Mouse (Mus musculus) c-Kit-negative CD71-positive TER-119-positive erythroid progenitor cells, embryonic 14.5 days (primary cell): Measurements from ENCODE around the gene Gif.

Experiments
- DNase-seq: peaks from one replicate; pipeline ENCODE4 v3.0.0-alpha.2; 2013; ENCODE audit warnings: low read depth, low spot score

Gif gene

DNA sequence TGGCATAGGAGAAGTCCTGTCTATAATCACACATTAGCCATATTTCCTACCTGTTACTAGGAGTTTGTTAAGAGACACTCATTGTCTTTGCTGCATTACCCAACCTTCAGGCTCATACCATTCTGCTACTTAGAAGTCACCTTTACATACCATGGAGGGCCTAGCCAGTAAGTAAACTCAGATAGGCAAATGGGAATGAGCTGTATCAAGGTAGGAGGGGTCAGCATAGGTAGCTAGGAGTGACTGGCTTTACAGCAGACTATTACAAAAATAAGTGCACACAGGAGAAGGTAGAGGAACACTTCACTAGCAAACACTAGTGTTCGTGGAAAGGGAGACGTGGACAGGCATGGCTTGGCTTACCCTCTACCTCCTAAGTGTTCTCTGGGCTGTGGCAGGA is at the start of gene Gif:
Gene Gif, plus strand, starts transcription at position 257 of the 400 bp plus-strand sequence.
- DNase-seq: no peak

DNA sequence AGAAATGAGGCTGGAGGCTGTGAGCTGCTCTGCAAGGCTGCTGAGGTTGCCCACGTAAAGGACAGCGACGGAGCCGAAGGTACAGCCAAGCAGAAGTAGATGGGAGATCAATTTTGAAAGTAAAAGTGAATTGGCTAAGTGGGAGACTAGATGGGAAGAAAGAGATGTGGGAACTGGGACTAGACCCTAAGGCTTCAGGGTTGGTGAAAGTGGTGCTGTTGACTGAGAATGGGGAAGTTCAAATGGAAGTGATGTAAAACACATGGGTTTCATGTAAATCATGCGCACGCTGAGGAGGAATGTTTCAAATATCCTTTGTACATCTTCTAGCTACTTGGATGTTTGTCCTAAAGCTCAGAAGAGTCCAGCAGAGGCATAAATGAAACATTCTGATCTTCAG is 49.0 kb upstream of the Gif start:
- no peak for DNase-seq

DNA sequence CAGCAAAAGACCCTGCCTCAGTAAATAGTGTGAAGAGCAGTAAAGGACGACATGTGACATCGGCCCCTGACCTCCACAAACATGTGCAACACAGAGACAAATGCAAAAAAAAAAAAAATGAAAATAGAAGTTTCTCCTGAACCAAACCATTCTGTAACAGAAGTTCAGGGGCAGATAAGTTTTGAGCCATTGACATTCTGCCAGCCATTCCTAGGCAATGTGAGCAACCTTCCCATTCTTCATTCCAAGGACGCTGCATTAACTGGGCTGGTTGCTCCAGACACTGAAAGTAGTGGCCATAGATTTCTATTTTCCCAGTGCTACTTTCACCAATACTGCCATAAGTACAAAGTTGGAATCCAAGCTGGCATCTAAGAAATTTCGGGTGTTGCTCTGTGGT is 34.9 kb upstream of the Gif start:
- no peak for DNase-seq

DNA sequence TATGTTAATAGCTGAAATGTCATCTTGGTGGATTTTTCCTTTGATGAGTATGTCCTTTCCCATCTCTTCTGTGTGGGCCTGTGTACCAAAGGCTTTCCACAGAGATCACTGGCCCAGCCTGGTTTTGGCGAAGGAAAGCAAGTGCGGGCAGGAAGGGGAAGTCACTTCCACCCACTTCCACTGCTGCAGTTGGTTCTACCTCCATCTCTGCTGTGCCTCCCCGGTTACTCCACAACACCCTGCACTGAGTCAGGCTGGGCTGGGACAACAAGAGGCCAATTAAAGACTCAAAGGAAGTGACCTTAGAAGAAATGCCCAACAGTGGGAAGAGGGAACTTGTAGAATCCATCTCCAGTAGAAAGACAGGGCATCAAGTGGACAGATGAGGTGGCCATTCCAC is 27.3 kb upstream of the Gif start:
- no peak for DNase-seq

DNA sequence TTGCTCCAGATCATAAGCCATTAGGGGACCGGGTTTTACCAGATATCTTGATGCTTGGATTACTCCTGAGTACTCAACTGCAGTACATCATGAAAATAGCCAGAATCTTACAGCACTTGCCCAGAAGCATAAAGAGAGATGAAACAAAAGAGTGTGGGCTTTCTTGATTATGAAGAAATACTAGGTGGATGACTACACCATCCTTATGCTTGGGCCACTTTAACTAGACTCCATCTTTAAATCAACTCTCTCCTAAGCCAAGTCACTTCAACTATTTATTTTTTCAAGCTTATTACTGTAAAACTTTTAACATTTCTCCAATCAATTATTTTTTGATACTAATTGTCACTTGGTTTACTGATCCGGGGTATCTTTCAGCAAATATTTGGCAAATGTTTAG is 23.5 kb upstream of the Gif start:
- no peak for DNase-seq

DNA sequence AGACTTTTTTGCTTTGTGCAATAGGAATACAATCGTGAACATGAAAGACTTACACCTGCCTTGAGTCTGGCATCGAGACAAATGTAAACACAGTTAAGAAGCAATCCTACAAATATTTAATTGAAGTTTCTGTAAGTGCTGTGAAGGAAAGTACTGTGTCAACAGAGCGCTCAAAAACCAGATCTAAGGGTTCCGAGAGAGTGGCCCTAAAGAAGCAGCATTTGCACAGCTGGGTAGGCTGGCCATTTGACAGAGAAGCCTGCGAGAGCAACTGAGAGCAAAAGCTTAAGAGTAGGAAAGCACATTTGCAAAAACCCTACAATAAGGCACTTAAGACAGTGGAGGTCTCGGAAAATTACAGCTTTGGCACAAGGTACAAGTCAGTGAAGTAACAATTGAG is 23.1 kb upstream of the Gif start:
- DNase-seq: no peak

DNA sequence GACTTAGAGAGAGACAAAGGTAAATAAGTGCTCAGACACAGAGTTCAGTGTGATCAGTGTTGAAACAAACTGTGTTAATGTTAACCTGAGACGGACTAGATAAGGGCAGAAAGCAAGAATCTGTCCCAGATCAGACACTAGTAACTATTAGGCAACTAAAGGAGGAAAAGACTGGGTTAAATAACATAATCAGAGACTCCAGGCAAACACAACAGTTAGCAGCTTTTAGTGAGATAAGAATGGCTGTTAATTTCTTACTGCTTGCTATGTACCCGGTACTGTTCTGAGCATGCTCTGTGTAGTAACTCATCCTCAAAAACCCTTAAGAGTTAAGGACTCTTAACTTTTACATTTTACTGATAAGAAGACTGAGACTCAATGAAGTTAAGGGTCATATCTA is 21.4 kb upstream of the Gif start:
- DNase-seq: no peak

DNA sequence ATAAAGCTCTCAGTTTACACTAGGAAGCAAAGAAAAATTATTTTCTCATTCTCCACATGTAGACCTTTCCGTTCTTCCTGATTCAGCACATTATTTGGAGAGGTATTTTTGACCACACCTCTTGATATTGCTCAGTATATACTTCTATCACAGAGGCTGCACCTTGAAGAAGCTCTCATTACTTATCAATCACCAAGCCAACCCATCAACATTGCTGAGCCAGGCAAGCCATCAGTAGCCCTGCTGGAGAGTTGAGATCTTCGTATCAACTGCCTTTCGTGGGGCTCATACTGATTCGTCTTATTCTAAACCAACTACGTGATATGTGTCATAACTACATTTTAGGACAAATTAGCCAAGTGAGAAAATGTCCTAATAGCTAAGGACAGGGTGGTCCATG is 20.1 kb upstream of the Gif start:
- DNase-seq: no peak

DNA sequence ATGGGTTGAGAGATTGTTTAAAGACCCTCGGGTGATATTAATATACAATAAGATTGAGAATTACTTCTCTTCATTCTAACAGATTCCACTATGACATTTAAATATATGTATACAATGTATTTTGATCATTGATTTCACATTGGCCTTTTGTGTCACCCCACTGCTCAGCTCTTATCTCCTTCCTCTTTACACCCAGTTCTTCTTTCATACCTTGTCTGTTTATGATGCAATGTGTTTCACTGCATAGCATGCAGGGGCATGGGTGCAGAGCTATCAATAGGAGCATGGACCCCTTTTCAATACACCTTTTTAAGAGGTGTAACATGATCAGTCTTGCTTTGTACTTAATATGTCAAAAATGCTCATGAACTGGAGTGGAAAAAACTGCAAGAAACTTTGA is 17.1 kb upstream of the Gif start:
- no peak for DNase-seq

DNA sequence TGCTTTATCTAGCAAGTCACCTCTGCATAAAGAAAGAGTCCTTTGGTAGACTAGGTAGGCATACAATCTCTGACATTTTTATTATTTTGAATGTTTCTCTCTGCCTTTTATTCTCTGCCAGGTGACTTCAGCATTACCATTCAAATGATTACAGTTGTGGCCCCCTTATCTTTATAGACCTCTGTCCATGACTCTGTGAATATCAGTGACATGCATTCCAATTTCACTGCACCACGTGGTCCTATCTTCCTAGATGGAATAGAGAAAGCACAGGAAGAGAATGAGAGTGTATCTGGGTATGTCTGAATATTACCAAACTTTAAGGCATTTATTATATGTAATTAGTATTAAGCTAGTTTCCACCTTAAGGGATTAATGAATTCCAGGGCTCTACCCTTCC is 10.9 kb upstream of the Gif start:
- DNase-seq: no peak

DNA sequence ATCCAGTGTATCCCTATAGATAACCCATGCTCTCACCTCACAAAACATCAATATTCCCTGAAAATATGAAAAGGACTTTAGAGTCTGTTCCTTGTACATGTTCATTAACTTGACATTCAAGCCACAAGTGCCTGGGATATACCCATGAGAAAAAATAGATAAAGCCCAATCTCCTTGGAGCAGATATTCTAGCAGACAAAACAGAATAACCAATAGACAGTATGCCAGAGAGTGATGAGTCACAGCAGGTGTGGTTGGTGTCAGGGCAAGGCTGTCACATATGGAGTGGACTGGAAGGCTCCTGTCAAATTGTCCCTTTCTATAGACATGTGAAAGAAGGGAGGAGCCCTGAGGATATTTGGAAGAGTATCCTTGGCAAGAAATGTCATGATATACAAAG is 1.7 kb upstream of the Gif start:
- no peak for DNase-seq

DNA sequence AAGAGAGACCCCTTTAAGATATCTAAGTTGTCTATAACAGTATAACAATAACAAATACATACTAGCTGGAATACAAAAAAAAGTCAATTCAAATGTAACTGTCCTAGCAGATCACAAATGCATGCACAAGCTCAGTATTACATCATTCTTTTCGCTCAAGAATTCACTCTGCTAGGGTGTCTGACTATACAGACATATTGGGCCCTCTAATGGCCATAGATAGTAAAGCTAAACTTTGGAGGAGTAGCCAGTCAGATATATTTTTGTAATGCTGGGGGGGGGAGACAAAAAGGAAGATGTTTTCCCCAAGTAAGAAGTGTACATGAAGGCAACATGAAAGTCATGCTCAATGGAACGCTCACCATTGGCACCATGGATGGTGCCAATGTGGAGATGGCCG is 17.7 kb downstream of the Gif start:
- DNase-seq: no peak

DNA sequence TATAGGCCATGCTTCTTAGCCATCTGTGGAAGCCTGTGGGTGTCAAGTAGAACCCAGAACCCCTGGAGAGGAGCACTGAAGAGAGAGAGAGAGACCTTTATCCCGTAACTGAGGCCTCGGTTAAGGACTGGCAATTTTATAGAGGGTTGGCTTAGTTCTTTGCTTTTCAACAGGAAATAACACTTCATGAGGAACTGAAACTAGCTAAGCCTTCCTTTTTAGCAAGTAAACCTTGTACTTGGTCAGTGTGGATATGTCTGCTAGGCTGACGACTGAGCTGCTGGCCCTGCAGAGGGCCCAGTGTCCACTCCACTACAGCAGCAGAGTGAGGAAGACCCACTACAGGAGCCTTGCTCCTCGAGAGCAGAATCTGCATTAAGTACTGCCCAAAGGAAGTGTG is 19.1 kb downstream of the Gif start:
- DNase-seq: no peak

DNA sequence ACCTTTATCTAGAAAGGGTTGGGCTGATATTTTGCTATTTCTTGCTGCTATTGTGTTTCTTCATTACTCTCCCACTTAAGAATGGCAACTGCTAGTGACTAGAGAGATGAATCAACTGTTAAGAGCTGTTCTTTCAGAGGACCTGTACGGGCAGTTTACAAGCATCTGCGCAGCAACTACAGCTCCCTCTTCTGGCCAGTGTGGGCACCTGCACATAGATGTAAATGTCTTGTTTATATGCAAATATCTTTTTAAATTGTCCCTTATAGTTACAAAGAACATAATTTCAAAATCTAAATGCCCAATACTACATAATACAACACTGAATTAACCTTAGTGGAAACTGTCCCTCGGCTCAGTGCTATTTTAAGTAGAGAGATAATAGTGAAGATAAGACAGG is 20.8 kb downstream of the Gif start:
- DNase-seq: peak; percentile 26

DNA sequence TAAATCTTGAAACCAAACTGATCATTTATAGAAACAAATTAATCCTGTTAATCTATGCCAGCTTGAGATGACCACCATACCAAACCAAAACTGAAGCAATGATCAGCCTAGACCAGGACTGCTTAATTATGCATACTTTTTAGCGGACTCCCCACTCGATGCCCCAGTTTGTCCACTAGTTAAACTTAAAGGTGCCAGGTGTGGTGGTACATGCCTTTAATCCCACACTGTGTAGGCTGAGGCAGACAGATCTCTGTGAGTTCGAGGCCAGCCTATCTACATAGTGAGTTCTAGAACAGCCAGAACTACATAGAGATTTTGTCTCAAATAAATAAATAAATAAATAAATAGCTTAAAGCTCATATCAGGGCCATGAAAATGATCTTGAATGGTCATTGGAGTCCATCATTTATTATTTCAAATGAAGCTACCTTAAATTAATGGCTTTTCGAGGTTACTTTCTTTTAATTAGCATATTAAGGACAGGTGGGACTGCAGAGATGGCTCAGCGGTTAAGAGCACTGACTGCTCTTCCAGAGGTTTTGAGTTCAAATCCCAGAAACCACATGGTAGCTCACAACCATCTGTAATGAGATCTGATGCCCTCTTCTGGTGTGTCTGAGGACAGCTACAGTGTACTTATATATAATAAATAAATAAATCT is 22.0 kb downstream of the Gif start:
- no peak for DNase-seq

DNA sequence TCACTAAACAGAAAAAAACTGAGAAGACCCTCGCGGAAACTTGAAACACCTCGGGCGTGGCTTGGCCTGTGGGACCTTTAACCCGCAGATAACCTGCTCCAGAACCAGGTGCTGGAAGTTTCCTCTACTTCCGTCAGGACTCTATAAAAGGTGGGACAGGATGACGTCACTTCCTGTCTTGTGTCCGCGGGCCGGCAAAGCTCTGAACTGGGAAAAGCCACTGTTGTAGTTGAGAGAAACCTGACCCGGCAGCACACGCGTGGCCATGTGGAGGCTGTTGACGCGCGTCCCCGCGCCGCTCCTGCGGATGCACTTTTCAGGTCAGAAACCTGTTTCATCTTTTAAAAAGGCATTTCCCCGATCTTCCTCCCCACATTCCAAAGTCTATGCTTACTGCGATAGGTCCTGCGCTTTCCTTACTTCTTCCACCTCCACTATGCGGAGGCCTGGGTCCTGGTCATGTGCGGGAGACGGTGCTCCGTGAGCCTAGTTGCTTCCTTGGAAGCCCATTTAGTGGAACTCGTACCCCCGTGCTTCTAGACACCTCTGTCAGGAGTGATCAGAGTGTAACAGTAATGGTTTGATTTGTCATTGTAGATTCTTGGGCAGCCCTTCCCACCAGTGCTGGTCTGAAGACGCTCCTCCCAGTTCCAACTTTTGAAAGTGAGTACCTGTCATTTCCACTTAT is 23.0 kb downstream of the Gif start, which contains the start of gene Mrpl16:
Gene Mrpl16, plus strand, starts transcription at position 187 of the 688 bp plus-strand sequence.
- DNase-seq: peak; percentile 91

DNA sequence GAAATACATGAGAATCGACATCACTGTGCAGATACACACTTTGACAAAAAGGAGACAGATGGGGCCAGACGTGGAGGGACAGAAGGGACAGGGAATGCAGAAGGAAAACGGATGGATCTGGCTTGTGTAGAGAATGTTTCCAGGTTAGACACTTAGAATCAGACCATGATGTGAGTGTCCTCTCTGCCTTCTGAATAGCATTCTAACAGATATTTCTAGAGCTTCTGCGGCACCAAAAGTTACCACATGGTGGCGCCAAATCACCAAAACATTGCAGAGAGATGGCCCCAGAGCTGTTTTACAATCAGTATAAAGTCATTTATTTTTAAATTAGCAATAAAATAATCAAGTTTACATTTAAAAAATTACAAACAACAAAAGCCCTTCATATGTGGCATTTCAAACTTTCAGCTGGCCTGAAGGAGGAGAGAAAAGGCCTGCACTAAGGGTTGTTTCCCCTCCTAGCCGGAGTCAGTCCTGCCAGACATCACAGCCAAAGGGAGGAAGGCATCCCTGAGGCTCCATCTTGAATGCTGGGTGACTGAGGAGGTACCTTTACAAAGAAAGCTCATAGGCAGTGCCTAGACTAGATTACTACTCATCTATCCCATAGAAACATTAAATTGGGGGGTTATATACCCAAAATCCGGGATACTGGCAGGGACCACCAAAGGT is 30.0 kb downstream of the Gif start:
- DNase-seq: peak; percentile 36

DNA sequence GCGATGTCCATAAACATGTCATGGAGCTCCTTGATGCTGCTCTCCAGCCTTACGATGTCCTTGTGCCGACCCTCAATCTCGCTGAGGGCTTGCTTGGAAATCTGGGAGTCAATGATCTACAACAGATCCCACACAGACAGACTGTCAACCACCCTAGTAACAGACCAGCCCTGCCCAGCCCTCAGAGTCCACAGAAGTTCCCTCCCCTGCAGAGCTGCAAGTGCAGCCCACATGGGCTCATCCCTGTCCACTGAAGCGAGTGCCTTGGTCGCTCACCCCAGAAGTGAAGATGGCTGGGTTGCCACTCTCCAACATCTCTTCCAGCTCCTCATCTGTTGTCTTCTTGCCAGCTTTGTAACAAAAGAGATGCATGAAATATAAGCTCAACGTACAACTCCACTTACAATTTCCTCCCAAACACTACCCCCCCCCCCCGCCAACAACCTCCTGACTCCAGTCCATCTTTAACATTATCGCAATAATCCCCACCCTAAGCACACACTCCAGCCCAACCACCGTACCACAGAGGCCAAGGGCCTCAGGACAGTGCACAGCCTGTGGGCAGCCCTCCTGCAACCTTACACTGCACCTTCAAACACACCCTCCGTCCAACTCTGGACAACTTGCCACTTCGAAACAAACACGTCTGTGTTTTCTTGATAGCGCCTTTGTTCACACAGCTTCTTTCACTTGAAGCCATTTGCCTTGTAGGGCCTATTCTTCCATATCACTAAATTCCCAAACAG is 38.2 kb downstream of the Gif start:
- no peak for DNase-seq

DNA sequence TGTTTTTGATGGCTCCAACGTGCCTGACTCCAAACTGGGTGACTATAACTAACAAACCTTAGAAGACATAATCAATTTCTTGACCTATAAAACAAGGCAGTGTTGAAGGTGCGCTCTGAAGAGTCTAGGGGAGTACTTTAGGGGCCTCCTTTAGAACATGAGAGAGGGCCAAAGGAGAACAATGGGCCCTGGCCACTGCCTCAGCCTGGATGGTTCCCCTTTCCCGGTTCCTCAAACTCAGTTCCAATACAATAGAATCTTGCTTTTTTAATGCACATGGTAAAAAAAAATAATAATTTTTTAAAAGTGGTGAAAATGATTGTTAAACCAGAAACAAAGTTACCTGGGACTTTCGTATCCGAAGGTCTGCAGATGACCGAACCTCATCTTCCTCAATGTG is 40.5 kb downstream of the Gif start:
- no peak for DNase-seq

DNA sequence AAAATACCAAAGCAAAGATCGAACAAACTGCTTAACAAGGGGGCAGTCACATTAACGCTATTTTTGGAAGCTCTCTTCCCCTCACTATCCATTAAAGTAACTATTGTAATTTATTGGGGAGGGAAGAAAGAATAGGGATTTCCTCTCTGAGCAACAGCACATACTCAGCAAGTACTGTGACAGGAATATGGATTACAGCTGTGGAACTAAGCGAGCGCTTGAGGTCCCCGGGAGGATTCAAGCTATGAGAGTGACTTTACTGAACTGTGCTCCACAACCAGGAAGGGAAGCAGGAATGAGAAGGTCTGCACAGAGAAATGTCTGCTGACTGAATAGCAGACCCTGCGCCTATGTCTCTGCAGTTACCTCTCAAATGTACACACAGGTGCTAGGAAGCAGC is 41.5 kb downstream of the Gif start:
- no peak for DNase-seq

DNA sequence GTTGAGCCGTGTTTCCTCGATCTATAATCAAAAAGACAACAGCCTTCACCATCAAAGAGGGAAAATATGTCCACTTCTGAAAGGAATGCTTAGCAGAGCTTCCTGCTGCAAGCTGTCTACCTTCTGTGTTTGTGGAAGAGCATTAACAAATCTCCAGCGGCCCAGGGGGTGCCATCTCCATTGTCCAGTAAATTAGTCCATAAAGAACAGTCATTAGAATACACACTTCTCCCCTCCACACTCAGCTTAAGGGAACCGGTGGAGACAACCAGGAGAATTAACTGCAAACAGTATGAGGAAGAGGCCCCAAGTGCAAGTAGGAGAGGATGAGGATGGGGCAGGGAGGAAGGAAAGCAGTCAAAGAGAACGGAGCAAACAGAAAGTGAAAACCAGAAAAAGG is 44.5 kb downstream of the Gif start:
- DNase-seq: no peak

DNA sequence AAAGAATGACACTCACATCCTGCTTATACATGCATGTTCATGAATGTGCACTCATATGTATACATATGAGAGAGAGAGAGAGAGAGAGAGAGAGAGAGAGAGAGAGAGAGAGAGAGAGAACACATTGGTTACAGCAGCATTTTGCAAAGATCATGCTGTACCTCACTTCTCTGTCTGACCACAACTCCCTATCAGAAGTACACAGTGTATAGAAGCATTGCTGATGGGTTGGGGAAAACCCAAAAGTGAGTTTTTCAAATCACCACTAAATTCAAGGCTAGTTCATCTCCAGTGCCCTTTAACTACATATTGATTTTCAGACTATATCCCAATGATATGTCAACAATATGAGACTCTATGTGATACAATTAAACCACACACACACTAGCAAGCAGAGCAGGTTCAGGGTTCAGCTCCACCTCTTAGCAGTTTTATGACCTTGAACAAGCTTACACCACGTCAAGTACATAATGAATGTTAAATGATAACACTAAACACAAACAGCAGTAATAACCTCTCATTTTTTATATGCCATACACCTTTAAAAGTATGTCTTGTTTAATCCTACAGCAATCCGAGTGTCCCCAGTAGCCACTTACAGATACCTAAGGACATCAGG is 46.5 kb downstream of the Gif start:
- DNase-seq: no peak
